Mouse (Mus musculus) heart, embryonic 11.5 days (tissue): ENCODE results near the gene Ubr4. TPM values are rescaled to one million over a fixed set of nuclear protein-coding genes. Genes with fewer than 3 reads are reported as not detected.

Experiments
- ATAC-seq: fragments of 200-750 bp; cut with Nextera tagmentation; replicated peaks from 2 replicates; pipeline ENCODE4 v1.8.0; 2017; ENCODE audit warnings: moderate library complexity; ENCODE audit not compliant: insufficient number of reproducible peaks, low FRiP score, low TSS enrichment
- H3K27ac ChIP-seq: fragments of 300-500 bp; sonication (generic); 2 replicates; pipeline ENCODE4 v1.5.1; 2014; ENCODE audit warnings: mild to moderate bottlenecking, low read depth, low read length
- H3K27me3 ChIP-seq: fragments of 300-500 bp; sonication (generic); 2 replicates; pipeline ENCODE4 v1.6.1; 2014; ENCODE audit warnings: mild to moderate bottlenecking, low read length, mixed read lengths; ENCODE audit not compliant: control insufficient read depth, insufficient read depth
- H3K36me3 ChIP-seq: fragments of 300-500 bp; sonication (generic); 2 replicates; pipeline ENCODE4 v1.6.1; 2014; ENCODE audit warnings: mild to moderate bottlenecking, low read length, moderate library complexity, mixed read lengths; ENCODE audit not compliant: control insufficient read depth, insufficient read depth
- H3K4me1 ChIP-seq: fragments of 300-500 bp; sonication (generic); 2 replicates; pipeline ENCODE4 v1.6.1; 2014; ENCODE audit warnings: low read length; ENCODE audit not compliant: control insufficient read depth, insufficient read depth
- H3K4me2 ChIP-seq: fragments of 300-500 bp; sonication (generic); 2 replicates; pipeline ENCODE4 v1.6.1; 2014; ENCODE audit warnings: mild to moderate bottlenecking, moderate library complexity
- H3K4me3 ChIP-seq: fragments of 300-500 bp; sonication (generic); 2 replicates; pipeline ENCODE4 v1.5.1; 2014; ENCODE audit warnings: low read depth, low read length
- H3K9ac ChIP-seq: fragments of 300-500 bp; sonication (generic); 2 replicates; pipeline ENCODE4 v1.6.1; 2014; ENCODE audit warnings: mild to moderate bottlenecking, low read depth, low read length, moderate library complexity
- H3K9me3 ChIP-seq: fragments of 300-500 bp; sonication (generic); replicated peaks from 2 replicates; pipeline ENCODE4 v1.6.1; 2016; ENCODE audit warnings: low read length; ENCODE audit not compliant: control insufficient read depth
- WGBS: fragments of 180-500 bp; shearing (Covaris S2); extraction: QIAGEN DNeasy Blood & Tissue Kit; methylation state at CpG from one replicate; pipeline ENCODE4 v1.1.7; 2014; ENCODE audit not compliant: insufficient replicate concordance; 5-methylcytosine and 5-hydroxymethylcytosine counted together
- polyA plus RNA-seq: library from polyadenylated mRNA; unstranded; fragments of >200 nt; fragmentation: Nextera tagmentation; extraction: Ambion mirVana; gene quantifications from 2 replicates; pipeline ENCODE4 v1.2.1, GENCODE M21; 2014

Ubr4 gene
- polyA plus RNA-seq, 1 experiment from 2014 or later = 71.5 TPM

DNA sequence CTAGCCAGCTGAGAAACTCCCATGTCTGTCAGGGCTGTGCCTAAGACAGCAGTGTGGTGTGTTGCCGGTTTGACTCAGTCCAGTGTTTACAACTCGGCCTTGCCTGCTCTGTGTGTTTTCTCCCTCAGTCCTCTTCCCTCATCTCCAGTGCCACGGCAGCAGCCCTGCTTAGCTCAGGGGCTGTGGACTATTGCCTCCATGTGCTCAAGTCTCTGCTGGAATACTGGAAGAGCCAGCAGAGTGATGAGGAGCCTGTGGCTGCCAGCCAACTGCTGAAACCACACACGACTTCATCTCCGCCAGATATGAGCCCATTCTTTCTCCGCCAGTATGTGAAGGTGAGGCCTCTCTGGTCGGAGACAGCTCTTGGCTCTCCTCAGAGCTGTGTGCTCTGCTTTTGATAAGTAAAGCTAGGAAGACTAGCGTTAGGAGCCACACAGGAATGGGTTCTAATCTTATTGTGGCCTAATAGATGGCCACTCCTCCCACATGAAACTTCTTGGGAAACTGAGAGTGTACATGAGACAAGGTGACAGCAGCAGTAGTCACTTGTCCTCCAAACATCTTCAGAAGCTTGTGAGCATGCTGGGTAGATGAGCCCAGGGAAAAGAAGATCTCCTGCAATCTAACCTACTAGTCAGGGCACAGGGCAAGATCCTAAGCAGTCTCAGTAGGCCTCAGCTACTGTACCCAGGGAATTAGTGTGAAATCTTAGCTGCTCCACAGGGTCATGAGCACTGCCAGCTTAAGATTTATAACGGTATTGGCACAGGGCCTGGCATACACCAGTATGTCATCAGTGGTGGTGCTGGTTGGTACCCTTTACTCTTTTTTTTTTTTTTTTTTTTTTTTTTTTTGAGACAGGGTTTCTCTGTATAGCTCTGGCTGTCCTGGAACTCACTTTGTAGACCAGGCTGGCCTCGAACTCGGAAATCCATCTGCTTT is 94.6 kb downstream of the Ubr4 start:
- no peaks in the 10 kb centered on the region for H3K4me1 ChIP-seq
- WGBS = 86% methylated on average over 11 of the region's 11 CpGs
- no peak overlapping the region for H3K9ac ChIP-seq
- no peak overlapping the region for H3K27ac ChIP-seq
- H3K4me2 ChIP-seq = no peak overlapping the region
- H3K9me3 ChIP-seq = no peaks in the 10 kb centered on the region
- ATAC-seq = no peak
- H3K4me3 ChIP-seq = no peak overlapping the region
- H3K27me3 ChIP-seq = no peaks in the 10 kb centered on the region
- peaks cover 73% of the 10 kb centered on the region for H3K36me3 ChIP-seq

DNA sequence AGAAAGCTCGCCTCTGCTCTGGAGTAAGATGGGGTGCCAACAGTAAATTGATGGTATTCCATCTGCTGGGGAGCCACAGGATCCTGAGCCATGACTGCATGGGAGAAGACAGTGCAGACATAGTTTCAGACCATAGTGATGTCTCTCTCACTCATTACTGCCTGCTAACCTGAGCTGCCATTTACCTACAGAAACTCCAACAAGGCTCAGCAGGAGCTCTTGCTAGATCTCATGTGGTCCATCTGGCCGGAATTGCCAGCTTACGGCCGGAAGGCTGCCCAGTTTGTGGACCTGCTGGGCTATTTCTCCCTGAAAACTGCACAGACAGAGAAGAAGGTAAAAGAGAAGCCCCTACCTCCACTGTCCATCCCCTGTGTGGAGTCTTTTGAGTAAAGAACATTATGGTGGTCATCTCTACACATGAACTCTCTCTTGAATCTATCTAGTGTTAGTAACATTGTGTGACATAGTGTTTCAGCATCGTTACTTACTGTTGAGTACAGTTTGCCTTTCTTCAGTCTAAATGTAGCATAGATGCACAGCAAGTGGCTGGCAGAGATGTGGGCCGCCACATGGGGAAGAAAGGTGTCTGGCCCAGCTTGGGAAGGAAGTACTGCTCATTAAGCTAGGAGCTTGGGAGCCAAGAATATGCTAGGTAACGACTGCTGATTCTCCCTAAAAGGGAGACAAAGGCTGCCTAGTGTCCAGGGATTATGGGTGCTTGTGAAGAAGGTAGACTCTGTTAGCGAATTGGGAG is 100.7 kb downstream of the Ubr4 start:
- Histone ChIP-seq H3K4me3 (no peak overlapping the region), H3K9ac (no peak overlapping the region), H3K9me3 (no peaks in the 10 kb centered on the region), H3K27ac (no peak overlapping the region), H3K36me3 (peaks cover 59% of the 10 kb centered on the region), H3K27me3 (no peaks in the 10 kb centered on the region), H3K4me1 (no peaks in the 10 kb centered on the region), H3K4me2 (no peak overlapping the region)
- WGBS = 89% methylated on average over 8 of the region's 8 CpGs
- no peak for ATAC-seq

DNA sequence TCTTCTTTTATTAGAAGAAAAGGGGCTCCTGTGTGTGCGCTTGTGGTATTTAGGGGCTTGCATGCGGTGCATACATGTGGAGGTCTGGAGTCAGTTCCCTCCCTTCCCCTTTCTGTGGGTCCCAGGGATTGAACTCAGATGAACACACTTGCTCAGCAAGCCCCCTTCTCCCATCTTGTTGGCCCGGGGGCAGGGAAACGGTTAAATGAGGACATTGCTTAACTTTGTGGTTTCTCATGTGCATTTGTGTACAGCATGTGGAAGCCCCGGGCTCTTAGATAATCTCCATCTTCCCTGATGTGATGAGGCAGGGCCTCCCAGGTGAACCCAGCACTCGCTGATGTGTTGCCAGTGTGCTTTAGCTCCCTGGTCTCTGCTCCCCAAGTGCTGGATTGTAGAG is 101.9 kb downstream of the Ubr4 start:
- WGBS = 91% methylated on average over 6 of the region's 6 CpGs
- no peak overlapping the region for H3K27ac ChIP-seq
- no peak overlapping the region for H3K4me2 ChIP-seq
- H3K9ac ChIP-seq = no peak overlapping the region
- H3K9me3 ChIP-seq = no peaks in the 10 kb centered on the region
- H3K4me3 ChIP-seq = no peak overlapping the region
- ATAC-seq = no peak
- no peaks in the 10 kb centered on the region for H3K4me1 ChIP-seq
- H3K36me3 ChIP-seq = peaks cover 56% of the 10 kb centered on the region
- H3K27me3 ChIP-seq = no peaks in the 10 kb centered on the region

DNA sequence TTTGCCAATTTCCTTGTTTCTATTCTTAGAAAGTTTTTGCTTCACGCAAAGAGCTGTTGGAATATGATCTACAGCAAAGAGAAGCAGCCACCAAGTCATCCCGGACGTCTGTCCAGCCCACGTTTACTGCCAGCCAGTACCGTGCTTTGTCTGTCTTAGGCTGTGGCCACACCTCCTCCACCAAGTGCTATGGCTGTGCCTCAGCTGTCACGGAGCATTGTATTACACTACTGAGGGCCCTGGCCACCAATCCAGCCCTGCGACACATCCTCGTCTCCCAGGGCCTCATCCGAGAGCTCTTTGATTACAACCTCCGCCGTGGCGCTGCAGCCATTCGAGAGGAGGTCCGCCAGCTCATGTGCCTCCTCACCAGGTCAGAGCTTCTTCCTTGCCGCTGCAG is 107.6 kb downstream of the Ubr4 start:
- no peak for ATAC-seq
- WGBS = 90% methylated on average over 15 of the region's 15 CpGs
- Histone ChIP-seq H3K4me1 (no peaks in the 10 kb centered on the region), H3K4me2 (no peak overlapping the region), H3K27ac (no peak overlapping the region), H3K4me3 (no peak overlapping the region), H3K9me3 (no peaks in the 10 kb centered on the region), H3K27me3 (no peaks in the 10 kb centered on the region), H3K36me3 (peaks cover 56% of the 10 kb centered on the region), H3K9ac (no peak overlapping the region)

DNA sequence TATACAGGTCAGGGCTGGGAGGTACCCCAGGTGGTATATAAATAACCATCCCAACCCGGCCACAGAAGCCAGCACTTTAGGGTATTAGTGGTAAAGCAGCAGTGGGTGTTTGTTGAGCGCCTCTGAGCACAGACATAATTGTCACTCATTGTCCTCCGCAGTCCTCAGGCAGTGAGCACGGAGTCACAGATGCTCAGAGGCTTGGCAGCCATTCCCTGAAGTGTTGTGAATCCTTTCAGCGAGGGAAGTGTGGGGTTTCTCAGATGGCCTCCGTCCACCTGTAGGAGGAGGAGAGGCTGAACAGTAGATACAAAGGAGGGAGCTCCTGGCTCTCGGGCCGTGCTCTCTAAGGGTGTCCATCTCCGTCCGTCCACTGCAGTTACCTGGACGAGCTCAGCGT is 111.8 kb downstream of the Ubr4 start:
- 96% methylated on average over 12 of the region's 12 CpGs for WGBS
- no peaks in the 10 kb centered on the region for H3K27me3 ChIP-seq
- H3K4me2 ChIP-seq = no peak overlapping the region
- peaks cover 66% of the 10 kb centered on the region for H3K36me3 ChIP-seq
- no peaks in the 10 kb centered on the region for H3K9me3 ChIP-seq
- H3K4me1 ChIP-seq = no peaks in the 10 kb centered on the region
- H3K27ac ChIP-seq = no peak overlapping the region
- no peak overlapping the region for H3K9ac ChIP-seq
- no peak overlapping the region for H3K4me3 ChIP-seq
- ATAC-seq = no peak

DNA sequence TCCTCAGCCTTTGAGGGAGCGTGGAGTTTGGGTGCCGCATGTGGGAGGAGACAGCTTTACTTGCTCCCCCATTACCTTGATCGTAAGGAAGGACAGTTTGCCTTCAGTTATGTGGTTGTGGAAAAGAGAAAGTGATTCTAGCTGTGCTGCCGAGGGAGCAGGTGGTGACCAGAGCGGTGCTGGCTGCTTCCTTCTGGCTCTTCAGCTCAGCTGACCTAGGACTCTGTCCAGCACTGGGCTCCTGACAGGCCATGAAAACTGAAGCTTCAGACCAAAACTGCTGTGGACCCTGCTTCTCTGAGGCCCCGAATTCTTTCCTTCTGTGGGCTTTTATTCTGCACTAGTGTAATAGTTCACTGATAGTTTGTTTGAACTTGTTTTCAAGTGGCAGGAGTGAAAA is 114.1 kb downstream of the Ubr4 start:
- Histone ChIP-seq H3K9ac (no peak overlapping the region), H3K4me2 (no peak overlapping the region), H3K27ac (no peak overlapping the region), H3K36me3 (peaks cover 67% of the 10 kb centered on the region), H3K4me3 (no peak overlapping the region), H3K9me3 (no peaks in the 10 kb centered on the region), H3K4me1 (no peaks in the 10 kb centered on the region), H3K27me3 (no peaks in the 10 kb centered on the region)
- WGBS = 89% methylated on average over 6 of the region's 6 CpGs
- no peak for ATAC-seq

DNA sequence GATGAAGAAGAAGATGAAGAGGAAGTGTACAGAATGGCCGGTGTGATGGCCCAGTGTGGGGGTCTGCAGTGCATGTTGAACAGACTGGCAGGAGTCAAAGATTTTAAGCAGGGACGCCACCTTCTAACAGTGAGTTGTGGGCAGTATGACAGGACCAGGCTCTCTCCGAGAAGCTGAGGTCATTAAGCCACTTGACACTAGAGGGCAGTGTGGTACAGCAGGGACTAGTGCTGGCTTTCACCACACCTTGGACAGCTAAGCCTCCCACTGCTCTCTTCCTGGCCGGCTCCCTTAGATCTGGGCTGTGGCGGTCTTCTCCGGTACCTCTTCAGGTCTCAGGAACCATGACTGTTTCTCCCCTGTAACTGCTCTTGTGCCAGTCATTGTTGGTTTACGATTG is 117.8 kb downstream of the Ubr4 start:
- Histone ChIP-seq H3K4me2 (no peak overlapping the region), H3K36me3 (peaks cover 73% of the 10 kb centered on the region), H3K27me3 (no peaks in the 10 kb centered on the region), H3K27ac (no peak overlapping the region), H3K4me3 (no peak overlapping the region), H3K4me1 (no peaks in the 10 kb centered on the region), H3K9ac (no peak overlapping the region), H3K9me3 (no peaks in the 10 kb centered on the region)
- 40% methylated on average over 7 of the region's 7 CpGs for WGBS
- ATAC-seq = no peak; the same call in 1 of the 2 replicates

DNA sequence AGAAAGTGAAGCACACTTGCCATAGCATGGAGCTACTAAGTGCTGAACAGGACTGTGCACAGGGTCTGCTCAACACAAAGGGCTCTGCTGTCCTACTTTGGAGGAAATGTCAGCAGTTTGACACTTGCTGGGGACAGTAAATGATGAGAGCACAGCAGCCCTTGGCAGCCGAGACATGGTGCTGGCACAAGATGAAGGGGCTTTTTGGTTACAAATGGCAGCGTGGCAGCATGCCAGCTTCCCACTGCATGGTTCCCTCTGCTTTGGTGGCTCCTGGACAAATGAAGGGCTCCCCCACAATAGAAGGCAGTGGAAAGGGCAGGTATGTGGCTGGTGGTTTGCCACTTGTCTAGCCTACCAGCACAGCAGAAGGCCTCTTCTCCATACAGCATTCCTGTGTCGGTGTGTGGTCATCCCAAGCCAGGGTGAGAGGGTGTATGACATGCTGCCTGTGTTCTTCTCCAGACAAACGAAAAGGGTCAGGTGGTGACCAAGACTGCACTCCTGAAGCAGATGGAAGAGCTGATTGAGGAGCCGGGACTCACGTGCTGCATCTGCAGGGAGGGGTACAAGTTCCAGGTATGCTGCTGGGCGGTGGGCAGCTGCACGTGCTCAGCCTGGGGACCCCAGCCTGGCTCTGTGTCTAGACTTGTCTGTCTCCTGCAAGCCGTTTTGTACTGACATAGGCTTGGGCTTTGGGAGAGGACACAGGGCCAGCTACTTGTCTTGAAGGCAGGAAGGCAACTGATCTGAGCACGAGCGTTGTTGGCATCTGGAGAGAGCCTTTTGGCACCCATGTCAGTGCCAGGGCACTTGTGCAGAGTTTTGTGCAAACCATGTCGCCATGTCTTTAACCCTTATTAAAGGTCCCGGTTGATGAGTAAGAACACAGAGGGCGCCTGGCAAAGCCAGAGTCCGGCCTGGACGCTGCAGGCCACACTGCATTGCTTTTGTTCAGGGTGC is 124.5 kb downstream of the Ubr4 start:
- no peak overlapping the region for H3K4me3 ChIP-seq
- H3K27ac ChIP-seq = no peak overlapping the region
- no peak for ATAC-seq
- H3K4me1 ChIP-seq = peaks cover 6% of the 10 kb centered on the region
- no peaks in the 10 kb centered on the region for H3K27me3 ChIP-seq
- WGBS = 92% methylated on average over 16 of the region's 16 CpGs
- no peak overlapping the region for H3K4me2 ChIP-seq
- H3K9ac ChIP-seq = no peak overlapping the region
- H3K9me3 ChIP-seq = no peaks in the 10 kb centered on the region
- H3K36me3 ChIP-seq = peaks cover 64% of the 10 kb centered on the region
